Mouse (Mus musculus) MEL (cell line): ENCODE results near the gene Tex22. TPM values are rescaled to one million over a fixed set of nuclear protein-coding genes. Genes with fewer than 3 reads are reported as not detected.

ENCODE experiments used
- DNase-seq: peaks from one replicate; pipeline ENCODE4 v3.0.0; 2011; ENCODE audit warnings: low read depth, low spot score
- H3K27ac ChIP-seq: 2 replicates; pipeline ENCODE4 v1.5.1; 2012; ENCODE audit warnings: low read depth, mild to moderate bottlenecking, control low read depth, low read length, moderate library complexity; ENCODE audit not compliant: control insufficient read depth
- H3K27me3 ChIP-seq, 2 experiments: fragments of 150-350 bp in 1 of 2; sonication (generic) in 1 of 2; 2 replicates each; pipeline ENCODE4 v1.6.1; 2012; ENCODE audit warnings: low read length in 2 of 2, mild to moderate bottlenecking in 2 of 2, improper control_type of control experiment in 1 of 2, moderate library complexity in 1 of 2; ENCODE audit not compliant: insufficient read depth in 2 of 2, control insufficient read depth in 1 of 2
- H3K36me3 ChIP-seq, 2 experiments: 2 replicates each; pipeline ENCODE4 v1.6.1; 2012 to 2014; ENCODE audit warnings: low read length in 2 of 2, improper control_type of control experiment in 1 of 2, inconsistent platforms in 1 of 2, mild to moderate bottlenecking in 1 of 2; ENCODE audit not compliant: insufficient read depth in 2 of 2, control insufficient read depth in 1 of 2
- H3K4me1 ChIP-seq, 2 experiments: fragments of 150-350 bp in 1 of 2; sonication (generic) in 1 of 2; 2 replicates each; pipeline ENCODE4 v1.6.1; 2012; ENCODE audit warnings: low read length in 2 of 2, improper control_type of control experiment in 1 of 2, mild to moderate bottlenecking in 1 of 2; ENCODE audit not compliant: insufficient read depth in 2 of 2, control insufficient read depth in 1 of 2
- H3K4me3 ChIP-seq, 2 experiments: fragments of 150-350 bp in 1 of 2; sonication (generic) in 1 of 2; 2 replicates each; pipeline ENCODE4 v1.5.1; 2012; ENCODE audit warnings: low read depth in 2 of 2, low read length in 2 of 2, mild to moderate bottlenecking in 2 of 2, moderate library complexity in 2 of 2, control low read depth in 1 of 2, improper control_type of control experiment in 1 of 2; ENCODE audit not compliant: control insufficient read depth in 1 of 2, insufficient read depth in 1 of 2
- H3K79me2 ChIP-seq: 2 replicates; pipeline ENCODE4 v1.6.1; 2012; ENCODE audit warnings: mild to moderate bottlenecking, low read length, moderate library complexity; ENCODE audit not compliant: control insufficient read depth, poor library complexity, insufficient read depth
- H3K9ac ChIP-seq: 2 replicates; pipeline ENCODE4 v1.6.1; 2012; ENCODE audit warnings: low read depth, mild to moderate bottlenecking, control low read depth, low read length, moderate library complexity; ENCODE audit not compliant: control insufficient read depth, poor library complexity, severe bottlenecking
- H3K9me3 ChIP-seq: fragments of 150-350 bp; sonication (generic); replicated peaks from 2 replicates; pipeline ENCODE4 v1.6.1; 2012; ENCODE audit warnings: mild to moderate bottlenecking, low read length, improper control_type of control experiment, moderate library complexity; ENCODE audit not compliant: insufficient read depth
- CHD1 ChIP-seq: IDR thresholded peaks from 2 replicates; pipeline ENCODE4 v1.6.1; 2012; ENCODE audit warnings: low read depth, mild to moderate bottlenecking, inconsistent platforms, low read length, improper control_type of control experiment
- CHD2 ChIP-seq: IDR thresholded peaks from 2 replicates; pipeline ENCODE4 v1.6.1; 2011; ENCODE audit warnings: low read length, improper control_type of control experiment
- CTCF ChIP-seq, 3 experiments: IDR thresholded peaks in 2 of 3; conservative IDR thresholded peaks in 1 of 3; 2 replicates each; pipeline ENCODE4 v1.5.1; 2011 to 2012; ENCODE audit warnings: low read length in 3 of 3, low read depth in 2 of 3, mild to moderate bottlenecking in 2 of 3, improper control_type of control experiment in 1 of 3, inconsistent platforms in 1 of 3, mixed read lengths in 1 of 3, moderate library complexity in 1 of 3; ENCODE audit not compliant: control insufficient read depth in 1 of 3, insufficient read depth in 1 of 3, poor library complexity in 1 of 3, severe bottlenecking in 1 of 3
- GATA1 ChIP-seq: IDR thresholded peaks from 2 replicates; pipeline ENCODE4 v1.6.1; 2011; ENCODE audit warnings: low read depth, low read length, improper control_type of control experiment
- JUND ChIP-seq: IDR thresholded peaks from 2 replicates; pipeline ENCODE4 v1.6.1; 2011; ENCODE audit warnings: low read depth, mild to moderate bottlenecking, improper control_type of control experiment, low read length
- MAFK ChIP-seq: IDR thresholded peaks from 2 replicates; pipeline ENCODE4 v1.6.1; 2011; ENCODE audit warnings: low read depth, mild to moderate bottlenecking, low read length, improper control_type of control experiment, borderline replicate concordance
- MAX ChIP-seq: IDR thresholded peaks from 2 replicates; pipeline ENCODE4 v1.6.1; 2011; ENCODE audit warnings: low read length, improper control_type of control experiment
- MEF2A ChIP-seq: IDR thresholded peaks from 2 replicates; pipeline ENCODE4 v1.6.1; 2014; ENCODE audit warnings: low read depth, mild to moderate bottlenecking, inconsistent platforms, low read length, improper control_type of control experiment; ENCODE audit not compliant: poor library complexity, insufficient replicate concordance, severe bottlenecking; ENCODE audit errors: extremely low read depth
- MXI1 ChIP-seq: IDR thresholded peaks from 2 replicates; pipeline ENCODE4 v1.6.1; 2011; ENCODE audit warnings: mild to moderate bottlenecking, low read depth, low read length, improper control_type of control experiment
- MYC ChIP-seq: IDR thresholded peaks from 2 replicates; pipeline ENCODE4 v1.6.1; 2011; ENCODE audit warnings: low read depth, mild to moderate bottlenecking, low read length, improper control_type of control experiment, moderate library complexity
- POLR2A ChIP-seq, 2 experiments: IDR thresholded peaks; 2 replicates each; pipeline ENCODE4 v1.6.1; 2011 to 2012; ENCODE audit warnings: low read length in 2 of 2, mild to moderate bottlenecking in 2 of 2, control low read depth in 1 of 2, improper control_type of control experiment in 1 of 2, low read depth in 1 of 2, moderate library complexity in 1 of 2; ENCODE audit not compliant: control insufficient read depth in 1 of 2, insufficient read depth in 1 of 2, poor library complexity in 1 of 2
- POLR2AphosphoS2 ChIP-seq: IDR thresholded peaks from 2 replicates; pipeline ENCODE4 v1.6.1; 2011; ENCODE audit warnings: low read length, improper control_type of control experiment
- POLR2AphosphoS5 ChIP-seq: IDR thresholded peaks from 2 replicates; pipeline ENCODE4 v1.6.1; 2012; ENCODE audit warnings: low read depth, borderline replicate concordance, mild to moderate bottlenecking, inconsistent platforms, low read length, moderate library complexity, mixed read lengths
- RCOR1 ChIP-seq: IDR thresholded peaks from 2 replicates; pipeline ENCODE4 v1.6.1; 2012; ENCODE audit warnings: low read depth, mild to moderate bottlenecking, inconsistent platforms, low read length, improper control_type of control experiment
- SIN3A ChIP-seq: IDR thresholded peaks from 2 replicates; pipeline ENCODE4 v1.6.1; 2012; ENCODE audit warnings: low read length, improper control_type of control experiment, inconsistent platforms
- SMC3 ChIP-seq: IDR thresholded peaks from 2 replicates; pipeline ENCODE4 v1.6.1; 2011; ENCODE audit warnings: low read depth, low read length, improper control_type of control experiment
- TAL1 ChIP-seq: IDR thresholded peaks from 2 replicates; pipeline ENCODE4 v1.6.1; 2012; ENCODE audit warnings: mild to moderate bottlenecking, inconsistent platforms, low read length, moderate library complexity, mixed read lengths
- TBP ChIP-seq: IDR thresholded peaks from 2 replicates; pipeline ENCODE4 v1.8.0; 2011; ENCODE audit warnings: low read depth, low read length, improper control_type of control experiment
- TCF12 ChIP-seq: IDR thresholded peaks from 2 replicates; pipeline ENCODE4 v1.6.1; 2014; ENCODE audit warnings: low read depth, mild to moderate bottlenecking, inconsistent platforms, low read length, improper control_type of control experiment, moderate library complexity
- UBTF ChIP-seq: IDR thresholded peaks from 2 replicates; pipeline ENCODE4 v1.6.1; 2012; ENCODE audit warnings: low read depth, mild to moderate bottlenecking, inconsistent platforms, low read length, improper control_type of control experiment, moderate library complexity, borderline replicate concordance; ENCODE audit not compliant: insufficient read depth
- USF1 ChIP-seq: IDR thresholded peaks from 2 replicates; pipeline ENCODE4 v1.6.1; 2014; ENCODE audit warnings: low read depth, mild to moderate bottlenecking, inconsistent platforms, low read length, improper control_type of control experiment, moderate library complexity
- ZC3H11A ChIP-seq: IDR thresholded peaks from 2 replicates; pipeline ENCODE4 v1.6.1; 2012; ENCODE audit warnings: low read depth, mild to moderate bottlenecking, inconsistent platforms, low read length, improper control_type of control experiment
- ZKSCAN1 ChIP-seq: IDR thresholded peaks from 2 replicates; pipeline ENCODE4 v1.6.1; 2012; ENCODE audit warnings: low read depth, mild to moderate bottlenecking, inconsistent platforms, low read length, improper control_type of control experiment, moderate library complexity
- ZMIZ1 ChIP-seq: IDR thresholded peaks from 2 replicates; pipeline ENCODE4 v1.6.1; 2012; ENCODE audit warnings: low read depth, mild to moderate bottlenecking, inconsistent platforms, low read length, improper control_type of control experiment, moderate library complexity
- polyA plus RNA-seq, 2 experiments: library from polyadenylated mRNA; stranded (reverse) in 1 of 2; unstranded in 1 of 2; fragments of >175 nt in 1 of 2; fragments of >200 nt in 1 of 2; gene quantifications; 2 replicates each; pipeline versions ENCODE4 v1.2.1 to v1.2.4; 2012; ENCODE audit warnings: low replicate concordance in 2 of 2, low read depth in 1 of 2; ENCODE audit not compliant: insufficient read length in 2 of 2, insufficient read depth in 1 of 2, missing spikeins in 1 of 2
- total RNA-seq: library from RNA; depleted of rRNA; stranded (reverse); fragments of 300-350 nt; gene quantifications from 2 replicates; pipeline ENCODE4 v1.2.3, GENCODE M21; 2012

Gene Tex22
- total and polyA plus RNA-seq, 3 experiments, result 0.43 to 0.65 TPM; not detected in 1

GRCm38 (mm10) chr12:113048103-113048502, 26.2 kb upstream of the Tex22 start:
- Histone ChIP-seq H3K36me3 (peaks cover 0 to 9% of the 10 kb centered on the region in 2 experiments), H3K9ac (no peak overlapping the region), H3K9me3 (no peaks in the 10 kb centered on the region), H3K4me1 (peaks cover 12 to 20% of the 10 kb centered on the region in 2 experiments), H3K79me2 (no peaks in the 10 kb centered on the region), H3K4me3 (no peak overlapping the region), H3K27ac (no peak overlapping the region), H3K27me3 (no peaks in the 10 kb centered on the region)
- no peak for DNase-seq
- TF ChIP-seq POLR2AphosphoS2 (no peak), TBP (no peak), SMC3 (no peak), USF1 (no peak), TCF12 (no peak), MYC (no peak), ZC3H11A (no peak), RCOR1 (no peak), POLR2AphosphoS5 (no peak), MXI1 (no peak), UBTF (no peak), CHD1 (no peak), GATA1 (no peak)

GRCm38 (mm10) chr12:113049836-113050235, 24.5 kb upstream of the Tex22 start:
- H3K9me3 ChIP-seq, result no peaks in the 10 kb centered on the region
- no peak overlapping the region for H3K27ac ChIP-seq
- no peaks in the 10 kb centered on the region for H3K79me2 ChIP-seq
- peaks cover under 1 to 3% of the 10 kb centered on the region in 2 experiments; a peak in 3 of 4 replicates for H3K36me3 ChIP-seq
- no peaks in the 10 kb centered on the region for H3K27me3 ChIP-seq
- no peak overlapping the region for H3K9ac ChIP-seq
- H3K4me3 ChIP-seq, result no peak overlapping the region
- no peak for DNase-seq
- TF ChIP-seq POLR2A (IDR thresholded peaks at IDR 0.05; ENCODE audit: control insufficient read depth in 1 of 2, insufficient read depth in 1 of 2, low read depth in 1 of 2, low read length in 2 of 2, poor library complexity in 1 of 2), result no peak
- TF ChIP-seq POLR2AphosphoS2, result no peak
- TF ChIP-seq POLR2AphosphoS5, result no peak
- no peak for TF ChIP-seq JUND
- no peak for TF ChIP-seq CHD2
- no peak for TF ChIP-seq CTCF (IDR thresholded peaks at IDR 0.05 in 2 of 3, conservative IDR thresholded peaks at IDR 0.05 in 1 of 3; ENCODE audit: control insufficient read depth in 1 of 3, insufficient read depth in 1 of 3, low read depth in 2 of 3, low read length in 3 of 3, poor library complexity in 1 of 3, severe bottlenecking in 1 of 3)
- TF ChIP-seq TAL1, result no peak
- no peak for TF ChIP-seq ZC3H11A
- TF ChIP-seq MXI1, result no peak
- no peak for TF ChIP-seq MAX
- no peak for TF ChIP-seq MAFK
- TF ChIP-seq TBP, result no peak
- no peak for TF ChIP-seq SIN3A
- no peak for TF ChIP-seq MEF2A
- TF ChIP-seq ZMIZ1, result no peak
- no peak for TF ChIP-seq ZKSCAN1
- TF ChIP-seq SMC3, result no peak
- H3K4me1 ChIP-seq, result peaks cover 3% of the 10 kb centered on the region in 2 experiments; a peak in 1 of 4 replicates
